Mouse (Mus musculus): ENCODE measurements around the gene Qrich1. TPM values are rescaled to one million over a fixed set of nuclear protein-coding genes. Genes with fewer than 3 reads are reported as not detected.
A peak's percentile ranks its signal among the peaks of the same experiment; 100 is the strongest.

The Qrich1 gene
- polyA plus RNA-seq, 1 experiment from 2014 or later, result 134 TPM

- Histone ChIP-seq H3K27ac (replicated peaks) (no peak overlapping the region), H3K27me3 (no peaks in the 10 kb centered on the region), H3K4me3 (no peak overlapping the region), H3K4me1 (replicated peaks) (peaks cover 21% of the 10 kb centered on the region), H3K36me3 (peaks cover 81% of the 10 kb centered on the region), H3K4me2 (no peak overlapping the region), H3K9me3 (no peaks in the 10 kb centered on the region), H3K9ac (no peak overlapping the region)
- 84% methylated on average over 10 of the region's 10 CpGs for WGBS
- ATAC-seq (ENCODE audit: low read depth), result no peak
Measured at GRCm38 (mm10) chr9:108494905-108495304, 21.7 kb upstream of the Qrich1 start.

- no peaks in the 10 kb centered on the region for H3K9me3 ChIP-seq
- no peaks in the 10 kb centered on the region for H3K27me3 ChIP-seq
- H3K9ac ChIP-seq, result no peak overlapping the region
- WGBS, result 97% methylated on average over 7 of the region's 7 CpGs
- no peak for ATAC-seq (ENCODE audit: low read depth)
- peaks cover 96% of the 10 kb centered on the region for H3K36me3 ChIP-seq
- H3K4me1 ChIP-seq (replicated peaks), result no peaks in the 10 kb centered on the region
- H3K27ac ChIP-seq (replicated peaks), result no peak overlapping the region
- H3K4me2 ChIP-seq, result no peak overlapping the region
- H3K4me3 ChIP-seq, result no peak overlapping the region
Measured at GRCm38 (mm10) chr9:108499231-108499630, 17.4 kb upstream of the Qrich1 start.

DNA sequence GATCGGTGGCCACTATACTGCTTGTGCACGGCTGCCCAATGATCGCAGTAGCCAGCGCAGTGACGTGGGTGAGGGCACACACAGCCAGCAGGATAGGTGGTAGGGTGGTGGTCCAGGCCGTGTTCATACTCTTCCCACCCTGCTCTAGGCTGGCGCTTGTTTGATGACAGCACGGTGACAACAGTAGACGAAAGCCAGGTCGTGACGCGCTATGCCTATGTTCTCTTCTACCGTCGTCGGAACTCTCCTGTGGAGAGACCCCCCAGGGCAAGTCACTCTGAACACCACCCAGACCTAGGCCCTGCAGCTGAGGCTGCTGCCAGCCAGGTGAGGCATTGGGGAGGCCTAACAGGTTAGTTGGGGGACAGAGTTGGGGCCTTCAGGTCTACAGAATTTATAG, 16.7 kb upstream of the Qrich1 start:
- Histone ChIP-seq H3K27me3 (no peaks in the 10 kb centered on the region), H3K4me1 (replicated peaks) (no peaks in the 10 kb centered on the region), H3K4me2 (no peak overlapping the region), H3K9me3 (no peaks in the 10 kb centered on the region), H3K4me3 (no peak overlapping the region), H3K27ac (replicated peaks) (no peak overlapping the region), H3K9ac (no peak overlapping the region), H3K36me3 (peaks cover 89% of the 10 kb centered on the region)
- 95% methylated on average over 15 of the region's 15 CpGs for WGBS
- no peak for ATAC-seq (ENCODE audit: low read depth)

DNA sequence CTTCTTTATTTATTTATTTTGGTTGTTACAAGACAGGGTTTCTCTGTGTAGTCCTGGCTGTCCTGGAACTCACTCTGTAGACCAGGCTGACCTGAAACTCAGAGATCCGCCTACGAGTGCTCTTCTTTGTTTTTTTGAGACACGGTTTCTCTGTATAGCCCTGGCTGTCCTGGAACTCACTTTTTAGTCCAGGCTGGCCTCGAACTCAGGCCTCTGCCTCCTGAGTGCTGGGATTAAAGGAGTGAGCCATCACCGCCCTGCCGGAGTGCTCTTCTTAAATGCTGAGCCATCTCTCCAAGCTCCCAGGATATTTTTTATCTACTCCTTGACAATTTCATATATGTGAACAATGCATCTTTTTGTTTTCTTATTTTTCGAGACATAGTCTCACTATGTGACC, 9.7 kb upstream of the Qrich1 start:
- no peak overlapping the region for H3K27ac ChIP-seq (replicated peaks)
- peak overlapping the region; percentile 93 for H3K4me2 ChIP-seq
- no peak for ATAC-seq (ENCODE audit: low read depth)
- WGBS, result 85% methylated on average over 7 of the region's 7 CpGs
- peak overlapping the region; percentile 73; the same call in 1 of the 2 replicates for H3K4me3 ChIP-seq
- no peaks in the 10 kb centered on the region for H3K9me3 ChIP-seq
- H3K9ac ChIP-seq, result 0 out of 2 replicates have a peak overlapping the region, but pooled peaks have one; percentile 78
- no peaks in the 10 kb centered on the region for H3K27me3 ChIP-seq
- peaks cover 45% of the 10 kb centered on the region for H3K36me3 ChIP-seq
- H3K4me1 ChIP-seq (replicated peaks), result peaks cover 19% of the 10 kb centered on the region

DNA sequence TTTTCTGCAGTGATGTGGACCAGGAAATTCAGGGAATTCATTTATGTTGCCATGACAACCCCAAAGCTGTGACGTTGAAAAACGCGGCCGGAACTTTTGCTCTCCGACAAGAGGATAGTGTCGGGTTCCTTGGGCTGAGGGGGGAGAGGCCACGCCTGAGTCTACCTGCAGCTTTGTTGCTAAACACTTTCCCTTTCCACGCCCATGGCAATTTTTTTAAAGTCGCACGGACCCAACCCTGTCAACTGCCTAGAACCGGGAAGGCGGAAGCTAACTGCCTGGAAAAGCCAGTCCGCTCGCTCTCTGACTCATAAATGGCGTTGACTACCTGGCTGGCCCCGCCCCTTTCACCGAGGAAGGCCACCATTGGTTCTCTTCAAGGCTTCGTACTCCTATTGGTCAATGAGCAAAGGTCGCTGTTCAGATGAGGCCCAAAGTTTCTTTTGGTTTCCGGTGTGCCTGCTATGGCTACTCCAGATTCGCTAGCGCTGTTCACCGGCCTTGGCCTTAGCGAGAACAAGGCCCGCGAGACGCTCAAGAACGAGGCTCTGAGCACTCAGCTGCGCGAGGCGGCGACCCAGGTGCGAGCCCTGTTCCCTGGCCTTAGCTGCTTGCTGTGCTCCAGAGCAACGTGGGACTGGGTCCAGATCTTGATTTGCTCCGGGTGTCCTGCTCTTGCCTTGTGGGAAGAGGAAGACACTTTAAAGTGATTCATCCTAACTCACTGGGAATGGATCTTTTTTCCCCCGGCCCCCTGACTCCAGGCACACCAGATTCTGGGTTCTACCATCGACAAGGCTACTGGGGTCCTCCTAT, 8.8 kb upstream of the Qrich1 start, which contains the start of gene Qars:
Gene Qars (plus strand): TSS at position 88 of the 816 bp plus-strand sequence.
- H3K9ac ChIP-seq, result peak within 1 kb of the TSS; percentile 78
- no peaks in the 10 kb centered on the region for H3K27me3 ChIP-seq
- H3K4me1 ChIP-seq (replicated peaks), result peaks cover 19% of the 10 kb centered on the region
- WGBS, result under 1% methylated on average over 37 of the region's 37 CpGs
- H3K9me3 ChIP-seq, result no peaks in the 10 kb centered on the region
- peak within 1 kb of the TSS; percentile 93 for H3K4me2 ChIP-seq
- peak; percentile 97 for ATAC-seq (ENCODE audit: low read depth)
- H3K27ac ChIP-seq (replicated peaks), result peak within 1 kb of the TSS; percentile 75
- peak within 1 kb of the TSS; percentile 73 for H3K4me3 ChIP-seq
- H3K36me3 ChIP-seq, result peaks cover 45% of the 10 kb centered on the region

DNA sequence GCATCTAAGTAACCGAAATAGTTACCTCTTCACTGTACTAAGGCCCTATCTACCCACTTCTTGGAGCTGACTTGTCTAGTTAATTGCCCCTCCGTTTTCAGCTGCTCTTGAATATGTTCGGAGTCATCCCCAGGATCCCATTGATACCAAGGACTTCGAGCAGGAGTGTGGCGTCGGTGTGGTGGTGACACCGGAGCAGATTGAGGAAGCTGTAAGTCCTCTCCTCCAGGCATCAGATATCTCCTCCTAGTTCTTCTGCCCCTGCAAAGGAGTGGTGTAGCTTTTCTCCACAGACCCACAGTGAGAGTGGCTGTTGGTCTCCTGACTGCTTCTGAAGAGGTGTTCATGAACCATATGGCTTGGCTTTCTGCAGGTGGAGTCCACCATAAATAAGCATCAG, 7.8 kb upstream of the Qrich1 start:
- Histone ChIP-seq H3K9me3 (no peaks in the 10 kb centered on the region), H3K27ac (replicated peaks) (no peak overlapping the region), H3K4me2 (peak overlapping the region; percentile 93), H3K36me3 (peaks cover 45% of the 10 kb centered on the region), H3K9ac (peak overlapping the region; percentile 78), H3K4me1 (replicated peaks) (peaks cover 19% of the 10 kb centered on the region), H3K4me3 (peak overlapping the region; percentile 73), H3K27me3 (no peaks in the 10 kb centered on the region)
- ATAC-seq (ENCODE audit: low read depth), result no peak
- 85% methylated on average over 7 of the region's 7 CpGs for WGBS

- Histone ChIP-seq H3K4me1 (replicated peaks) (peaks cover 39% of the 10 kb centered on the region), H3K27ac (replicated peaks) (peak overlapping the region; percentile 99), H3K9me3 (no peaks in the 10 kb centered on the region), H3K9ac (peak overlapping the region; percentile 95), H3K4me2 (peak overlapping the region; percentile 64), H3K27me3 (no peaks in the 10 kb centered on the region), H3K4me3 (peak overlapping the region; percentile 93), H3K36me3 (peaks cover 34% of the 10 kb centered on the region)
- under 1% methylated on average over 75 of the region's 95 CpGs for WGBS
- peak; percentile 82 for ATAC-seq (ENCODE audit: low read depth)
Measured at GRCm38 (mm10) chr9:108517253-108517930, 786 bp downstream of the Qrich1 start.

DNA sequence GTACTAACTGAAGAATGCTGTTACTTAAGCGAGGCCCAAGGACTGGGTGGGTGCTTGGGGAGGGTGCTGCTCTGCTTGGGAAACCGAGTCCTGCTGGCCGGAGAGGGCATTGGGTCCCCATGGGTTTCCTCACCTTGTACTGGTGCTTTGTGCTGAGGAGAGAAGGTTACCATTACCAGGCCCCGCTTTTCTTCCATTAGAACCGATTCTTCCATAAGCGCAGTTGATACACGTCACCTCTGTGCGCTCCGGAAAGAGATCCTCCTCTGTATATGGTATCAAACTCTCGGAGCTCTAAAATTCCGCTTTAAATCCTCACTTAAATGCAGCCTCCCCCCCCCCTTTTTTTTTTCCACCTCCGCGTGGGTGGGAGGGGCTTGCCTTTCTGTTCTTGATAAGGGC, 1.3 kb downstream of the Qrich1 start:
- no peaks in the 10 kb centered on the region for H3K9me3 ChIP-seq
- peaks cover 28% of the 10 kb centered on the region for H3K36me3 ChIP-seq
- H3K4me1 ChIP-seq (replicated peaks), result peaks cover 39% of the 10 kb centered on the region
- peak overlapping the region; percentile 95 for H3K9ac ChIP-seq
- ATAC-seq (ENCODE audit: low read depth), result peak; percentile 12
- H3K27me3 ChIP-seq, result no peaks in the 10 kb centered on the region
- peak overlapping the region; percentile 99 for H3K27ac ChIP-seq (replicated peaks)
- H3K4me3 ChIP-seq, result peak overlapping the region; percentile 93
- WGBS, result 0% methylated on average over 13 of the region's 13 CpGs
- peak overlapping the region; percentile 64 for H3K4me2 ChIP-seq

DNA sequence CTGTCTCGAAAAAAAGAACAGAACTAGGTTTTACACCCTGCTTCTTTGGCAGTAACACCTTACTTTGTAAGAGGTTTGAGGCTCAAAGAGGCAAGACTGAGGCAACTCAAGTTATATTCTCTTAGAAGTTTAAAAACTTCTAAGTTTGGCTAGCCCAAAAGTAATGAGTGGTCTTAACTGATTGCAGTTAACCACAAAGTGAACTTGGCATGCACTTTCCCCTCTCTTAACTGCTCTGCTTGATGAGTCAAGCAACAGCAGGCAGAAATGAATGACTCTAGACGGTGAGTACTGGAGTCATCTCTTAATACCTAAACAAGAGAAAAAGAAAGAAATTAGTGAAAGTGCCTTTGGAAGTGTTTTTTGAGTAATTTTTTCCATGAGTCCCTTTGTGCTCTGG, 5.0 kb downstream of the Qrich1 start:
- Histone ChIP-seq H3K27me3 (no peaks in the 10 kb centered on the region), H3K4me3 (no peak overlapping the region), H3K4me1 (replicated peaks) (peaks cover 37% of the 10 kb centered on the region), H3K27ac (replicated peaks) (0 out of 2 replicates have a peak overlapping the region, but pooled peaks have one; percentile 13), H3K4me2 (no peak overlapping the region), H3K36me3 (peaks cover 3% of the 10 kb centered on the region; the same call in 1 of the 2 replicates), H3K9me3 (no peaks in the 10 kb centered on the region), H3K9ac (no peak overlapping the region)
- ATAC-seq (ENCODE audit: low read depth), result no peak
- WGBS, result 89% methylated on average over 2 of the region's 2 CpGs

- H3K4me1 ChIP-seq (replicated peaks), result peaks cover 37% of the 10 kb centered on the region
- H3K27ac ChIP-seq (replicated peaks), result no peak overlapping the region; the same call in 1 of the 2 replicates
- peaks cover 4% of the 10 kb centered on the region; the same call in 1 of the 2 replicates for H3K36me3 ChIP-seq
- H3K4me3 ChIP-seq, result no peak overlapping the region
- 97% methylated on average over 4 of the region's 4 CpGs for WGBS
- H3K9me3 ChIP-seq, result no peaks in the 10 kb centered on the region
- H3K4me2 ChIP-seq, result no peak overlapping the region
- H3K9ac ChIP-seq, result no peak overlapping the region
- H3K27me3 ChIP-seq, result no peaks in the 10 kb centered on the region
- no peak for ATAC-seq (ENCODE audit: low read depth)
Measured at GRCm38 (mm10) chr9:108523341-108523740, 6.7 kb downstream of the Qrich1 start.

GRCm38 (mm10) chr9:108525400-108525799, 8.8 kb downstream of the Qrich1 start:
- 89% methylated on average over 3 of the region's 3 CpGs for WGBS
- H3K27ac ChIP-seq (replicated peaks), result no peak overlapping the region
- no peak overlapping the region for H3K9ac ChIP-seq
- H3K27me3 ChIP-seq, result no peaks in the 10 kb centered on the region
- H3K9me3 ChIP-seq, result no peaks in the 10 kb centered on the region
- H3K4me2 ChIP-seq, result no peak overlapping the region
- H3K36me3 ChIP-seq, result peaks cover 24% of the 10 kb centered on the region
- H3K4me3 ChIP-seq, result no peak overlapping the region
- ATAC-seq (ENCODE audit: low read depth), result no peak
- H3K4me1 ChIP-seq (replicated peaks), result peaks cover 19% of the 10 kb centered on the region

DNA sequence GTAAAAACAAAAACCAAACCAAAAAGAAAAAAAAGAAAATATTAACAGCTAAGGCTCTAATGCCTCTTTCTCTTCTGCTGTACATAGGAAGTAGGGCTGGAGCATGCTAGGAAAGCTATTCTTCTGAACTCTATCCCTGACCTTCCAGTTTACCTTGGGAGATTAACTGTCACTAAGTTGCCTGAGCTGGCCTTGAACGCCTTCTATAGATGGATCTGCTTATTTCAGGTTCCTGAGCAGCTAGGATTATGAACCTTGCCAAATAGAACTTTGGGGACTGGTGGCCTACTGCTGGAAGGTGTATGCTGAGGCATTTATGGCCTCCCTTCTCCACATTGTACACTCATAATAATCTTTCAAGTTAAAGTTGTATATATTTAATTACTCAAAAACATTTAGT, 14.3 kb downstream of the Qrich1 start:
- Histone ChIP-seq H3K4me3 (no peak overlapping the region), H3K4me1 (replicated peaks) (no peaks in the 10 kb centered on the region), H3K9ac (no peak overlapping the region), H3K27ac (replicated peaks) (no peak overlapping the region), H3K9me3 (no peaks in the 10 kb centered on the region), H3K36me3 (peaks cover 75% of the 10 kb centered on the region), H3K4me2 (no peak overlapping the region), H3K27me3 (no peaks in the 10 kb centered on the region)
- no peak for ATAC-seq (ENCODE audit: low read depth)
- WGBS, result 95% methylated on average over 1 of the region's 1 CpGs

All from neural tube, embryonic 13.5 days (tissue).